Mouse (Mus musculus): ENCODE measurements around the gene Lrch3.

DNA sequence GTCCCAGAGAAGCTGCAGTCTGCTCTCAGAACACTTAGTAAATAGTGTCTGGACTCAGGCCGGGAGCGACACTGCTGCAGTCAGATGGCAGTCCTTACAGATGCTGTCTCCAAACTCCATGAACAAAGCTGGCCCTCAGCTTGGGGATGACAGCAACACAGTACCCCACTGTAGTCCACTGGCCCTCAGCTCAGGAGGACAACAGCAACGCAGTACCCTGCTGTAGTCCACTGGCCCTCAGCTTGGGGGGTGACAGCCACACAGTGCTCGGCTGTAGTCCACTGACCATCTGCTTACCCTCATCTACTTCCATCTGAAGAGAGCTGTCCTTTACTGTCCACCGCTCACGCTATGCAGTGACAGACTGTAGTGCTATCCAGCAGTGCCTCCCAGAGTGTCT lies 96.3 kb downstream of the Lrch3 start:
- no peak for TF ChIP-seq POLR2A (IDR thresholded peaks at IDR 0.05; ENCODE audit: insufficient read depth, low read length)
- TF ChIP-seq CTCF (IDR thresholded peaks at IDR 0.05; ENCODE audit: low read depth, low read length): no peak
